Mouse (Mus musculus): ENCODE results near the gene Scrn3.

The Scrn3 gene

DNA sequence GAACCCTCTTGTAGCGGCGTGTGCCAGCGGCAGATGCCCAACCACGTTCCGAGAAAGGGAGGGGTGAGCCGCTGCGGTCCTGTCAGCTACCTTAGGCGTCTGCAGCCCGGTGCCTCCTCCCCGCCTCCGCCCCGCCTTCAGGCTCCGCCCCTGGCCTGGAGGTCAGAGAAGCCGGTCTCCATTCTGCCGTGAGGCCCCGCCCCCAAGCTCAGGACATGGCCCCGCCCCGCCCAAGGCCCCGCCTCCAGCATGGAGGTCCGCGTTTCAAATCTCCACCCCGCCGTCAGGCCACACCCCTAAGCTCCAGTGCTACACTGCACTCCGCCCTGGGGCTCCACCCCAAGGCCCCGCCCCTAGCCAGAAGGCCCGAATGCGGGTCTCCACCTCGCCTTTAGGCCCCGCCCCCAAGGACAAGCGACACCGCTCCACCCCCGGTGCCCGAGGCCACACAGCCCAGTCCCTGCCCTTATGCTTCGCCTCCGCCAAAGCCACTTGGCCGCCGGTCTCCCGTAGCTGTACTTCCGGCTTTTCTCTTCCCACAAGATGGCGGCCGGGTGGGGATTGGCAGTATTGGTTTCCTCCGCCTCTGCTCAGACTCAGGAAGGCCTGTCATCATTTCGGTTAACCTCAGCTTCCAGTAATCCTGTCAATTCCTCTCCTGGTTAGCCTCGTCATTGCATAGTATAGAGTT is 74.1 kb downstream of the Scrn3 start, which contains the start of gene Gpr155:
Gene Gpr155 (minus strand): TSS at position 217 of the 691 bp plus-strand sequence.
- POLR2A ChIA-PET: interaction anchor here in 3 of 4 experiments (0.6 to 2.9 kb wide), 54 partner anchors 9 to 1513 kb away, joined by 3 to 27 read pairs (median 4); partner anchors contain the start of genes Cir1 (in 3 of the 3), Scrn3 (in 3 of the 3), Atf2 (in 1 of the 3) and Cdca7 (in 1 of the 3)
- CTCF ChIA-PET: interaction anchor here in 2 of 4 experiments (0.6 to 1.1 kb wide), 7 partner anchors 10 to 1088 kb away, joined by 3 to 4 read pairs (median 3); no protein-coding TSS in a partner anchor

Data from embryonic stem cell, embryonic (primary cell).